Mouse (Mus musculus): ENCODE measurements around the gene Cks1b. TPM values are rescaled to one million over a fixed set of nuclear protein-coding genes. Genes with fewer than 3 reads are reported as not detected.
A peak's percentile ranks its signal among the peaks of the same experiment; 100 is the strongest.

The Cks1b gene
- polyA plus RNA-seq, 1 experiment from 2014 or later: 229 TPM

DNA sequence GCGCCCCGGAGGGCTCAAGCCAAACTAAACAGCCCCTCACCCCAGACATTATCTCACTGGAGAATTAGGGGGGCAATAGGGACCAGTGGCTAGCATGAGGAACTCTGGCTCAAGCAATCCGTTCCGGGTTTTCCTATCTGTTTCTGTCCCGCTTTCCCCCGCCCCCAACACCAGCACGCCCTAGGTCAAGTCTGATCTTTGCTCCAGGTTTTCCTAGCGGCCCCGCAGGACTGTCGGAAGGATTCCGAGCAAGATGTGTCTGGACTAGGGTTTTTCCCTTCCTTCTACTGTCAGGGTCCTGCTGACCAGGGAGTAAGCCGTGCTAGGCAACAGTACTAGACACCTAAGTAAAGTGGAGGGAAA lies 23.3 kb downstream of the Cks1b start:
- Histone ChIP-seq H3K9me3 (replicated peaks) (no peaks in the 10 kb centered on the region), H3K4me2 (peak overlapping the region; percentile 97), H3K9ac (peak overlapping the region; percentile 63), H3K4me3 (replicated peaks) (peak overlapping the region; percentile 66), H3K4me1 (replicated peaks) (peaks cover 76% of the 10 kb centered on the region), H3K27me3 (peaks cover 49% of the 10 kb centered on the region), H3K36me3 (replicated peaks) (no peaks in the 10 kb centered on the region), H3K27ac (replicated peaks) (peak overlapping the region; percentile 87)
- under 1% methylated on average over 12 of the region's 12 CpGs for WGBS (ENCODE audit: insufficient replicate concordance)
- no peak for ATAC-seq (ENCODE audit: insufficient read depth)

DNA sequence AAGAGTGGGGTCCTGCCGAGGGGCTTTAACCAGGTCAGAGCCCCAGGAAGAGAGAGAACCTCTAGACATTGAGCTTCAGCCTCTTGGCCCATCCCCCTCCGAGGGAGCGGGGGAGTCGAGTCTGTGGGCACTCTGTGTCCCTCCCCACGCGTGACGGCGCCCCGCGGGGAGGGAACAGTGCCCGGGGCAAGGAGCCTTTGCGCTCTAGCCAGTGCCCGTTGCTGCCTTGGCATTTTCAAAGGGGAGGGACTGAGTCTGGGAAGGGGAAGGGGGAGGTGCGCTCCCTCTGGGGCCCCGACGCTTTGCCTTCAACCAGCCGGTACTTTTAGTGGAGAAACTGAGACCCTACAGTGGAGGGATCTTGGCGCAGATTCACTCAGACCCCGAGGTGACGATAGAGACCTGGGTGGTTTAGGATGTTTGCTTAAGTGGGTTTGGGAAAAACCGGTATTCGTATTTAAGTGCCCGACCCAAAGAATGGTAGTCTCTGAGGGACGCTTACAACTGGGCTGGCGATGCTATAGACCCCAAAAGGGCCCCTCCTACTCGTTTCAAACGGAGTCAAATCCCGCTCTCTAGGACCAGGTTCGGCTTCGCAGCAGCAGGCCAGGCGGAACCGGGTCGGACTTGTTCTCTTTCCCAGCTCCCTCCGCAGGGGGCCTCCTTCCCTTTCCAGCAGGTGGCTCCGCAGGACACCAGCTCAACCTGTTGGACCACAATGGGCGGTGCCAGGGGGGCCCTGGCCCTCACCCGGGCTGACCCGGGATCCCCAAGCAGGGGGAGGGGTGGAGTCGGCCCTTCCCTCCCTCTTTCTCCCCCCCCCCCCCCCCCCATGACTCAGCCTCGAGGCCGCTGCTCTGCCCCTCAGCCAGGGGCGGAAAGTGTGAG lies 23.9 kb downstream of the Cks1b start, which contains the start of gene Zbtb7b:
Zbtb7b (minus strand) TSS at position 771 of the 888 bp plus-strand sequence.
- under 1% methylated on average over 40 of the region's 42 CpGs for WGBS (ENCODE audit: insufficient replicate concordance)
- no peaks in the 10 kb centered on the region for H3K9me3 ChIP-seq (replicated peaks)
- H3K36me3 ChIP-seq (replicated peaks): no peaks in the 10 kb centered on the region
- peak within 1 kb of the TSS; percentile 97 for H3K4me2 ChIP-seq
- peak within 1 kb of the TSS; percentile 66 for H3K4me3 ChIP-seq (replicated peaks)
- peaks cover 80% of the 10 kb centered on the region for H3K4me1 ChIP-seq (replicated peaks)
- peak within 1 kb of the TSS; percentile 63 for H3K9ac ChIP-seq
- peak; percentile 54 for ATAC-seq (ENCODE audit: insufficient read depth)
- peaks cover 49% of the 10 kb centered on the region for H3K27me3 ChIP-seq
- peak within 1 kb of the TSS; percentile 87 for H3K27ac ChIP-seq (replicated peaks)

DNA sequence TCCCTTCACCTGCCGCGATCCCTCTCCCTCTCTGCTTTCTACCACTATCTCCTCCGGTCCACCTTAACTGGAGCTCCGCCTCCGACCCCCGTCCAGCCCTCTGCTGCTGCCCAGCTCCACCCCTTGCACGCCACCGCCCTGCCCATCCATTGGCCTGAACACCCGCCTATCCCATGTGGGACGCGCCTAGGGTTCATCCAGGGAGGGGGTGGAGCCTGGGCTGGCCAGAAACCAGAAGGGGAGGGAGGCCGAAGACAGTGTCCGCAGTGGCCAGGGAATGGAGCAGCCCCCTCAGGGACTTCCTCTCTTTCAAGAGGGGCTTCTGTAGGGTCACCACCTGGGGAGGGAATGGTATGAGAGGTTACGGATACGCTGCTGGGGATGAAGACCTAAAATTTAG lies 24.6 kb downstream of the Cks1b start:
- H3K9ac ChIP-seq: peak overlapping the region; percentile 63
- no peaks in the 10 kb centered on the region for H3K9me3 ChIP-seq (replicated peaks)
- peak overlapping the region; percentile 97 for H3K4me2 ChIP-seq
- H3K27ac ChIP-seq (replicated peaks): peak overlapping the region; percentile 87
- peaks cover 82% of the 10 kb centered on the region for H3K4me1 ChIP-seq (replicated peaks)
- peak overlapping the region; percentile 66 for H3K4me3 ChIP-seq (replicated peaks)
- under 1% methylated on average over 15 of the region's 15 CpGs for WGBS (ENCODE audit: insufficient replicate concordance)
- no peaks in the 10 kb centered on the region for H3K36me3 ChIP-seq (replicated peaks)
- ATAC-seq (ENCODE audit: insufficient read depth): peak; percentile 89
- H3K27me3 ChIP-seq: peaks cover 49% of the 10 kb centered on the region

- H3K9me3 ChIP-seq (replicated peaks): no peaks in the 10 kb centered on the region
- peaks cover 49% of the 10 kb centered on the region for H3K27me3 ChIP-seq
- H3K4me1 ChIP-seq (replicated peaks): peaks cover 89% of the 10 kb centered on the region
- H3K36me3 ChIP-seq (replicated peaks): no peaks in the 10 kb centered on the region
- 1% methylated on average over 23 of the region's 24 CpGs for WGBS (ENCODE audit: insufficient replicate concordance)
- peak overlapping the region; percentile 54 for H3K9ac ChIP-seq
- peak overlapping the region; percentile 71 for H3K27ac ChIP-seq (replicated peaks)
- H3K4me3 ChIP-seq (replicated peaks): peak overlapping the region; percentile 66
- H3K4me2 ChIP-seq: peak overlapping the region; percentile 97
- no peak for ATAC-seq (ENCODE audit: insufficient read depth)
These were observed 25.3 kb downstream of the Cks1b start for GRCm38 (mm10) chr3:89392871-89393311.

DNA sequence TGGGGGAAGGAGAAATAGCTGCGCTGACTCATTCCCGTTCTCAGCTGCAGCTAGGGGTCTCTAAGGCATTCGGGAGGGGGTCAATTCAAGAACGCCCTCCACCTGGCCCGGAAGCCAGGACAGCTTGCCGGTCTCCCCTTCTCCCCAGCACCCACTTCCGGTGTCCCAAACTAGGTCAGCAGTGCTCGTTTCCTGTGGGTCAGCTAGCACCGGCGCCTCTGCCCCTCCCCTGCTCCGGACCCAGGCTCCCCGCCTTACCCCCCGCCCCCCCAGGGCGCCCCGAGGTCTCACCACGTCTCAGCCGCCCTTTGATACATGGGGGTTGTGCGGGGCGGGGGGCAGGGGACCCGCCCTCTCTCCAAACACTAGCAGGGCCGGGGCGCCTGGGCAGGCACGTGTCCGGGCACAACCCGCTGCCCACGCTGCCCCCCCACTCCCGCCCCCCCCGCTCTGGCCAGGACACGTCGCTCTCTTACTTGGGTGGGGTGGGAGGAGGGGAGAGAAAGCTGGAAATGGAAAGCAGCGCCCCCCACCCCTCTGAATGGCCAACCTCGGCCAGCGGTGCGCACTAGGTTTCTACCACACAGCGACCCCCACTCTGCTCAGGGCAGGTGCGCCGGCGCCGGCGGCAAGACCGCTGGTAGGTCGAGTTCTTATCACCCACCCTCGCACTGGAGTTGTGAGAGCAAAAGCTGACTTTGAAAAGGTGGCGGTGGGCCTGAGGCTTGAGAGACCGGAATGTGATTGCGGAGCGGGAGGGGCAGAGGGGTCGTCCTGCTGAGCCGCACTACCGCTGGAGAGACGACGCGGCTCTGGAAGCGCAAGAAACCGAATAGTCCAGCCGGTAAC lies 26.3 kb downstream of the Cks1b start:
- Histone ChIP-seq H3K27me3 (peaks cover 49% of the 10 kb centered on the region), H3K9ac (peak overlapping the region; percentile 54), H3K9me3 (replicated peaks) (no peaks in the 10 kb centered on the region), H3K4me3 (replicated peaks) (peak overlapping the region; percentile 66), H3K4me2 (peak overlapping the region; percentile 97), H3K36me3 (replicated peaks) (no peaks in the 10 kb centered on the region), H3K27ac (replicated peaks) (peak overlapping the region; percentile 71), H3K4me1 (replicated peaks) (peaks cover 97% of the 10 kb centered on the region)
- 0 out of 2 replicates have a peak, but pooled peaks have one; percentile 3 for ATAC-seq (ENCODE audit: insufficient read depth)
- 1% methylated on average over 56 of the region's 56 CpGs for whole genome bisulfite sequencing (ENCODE audit: insufficient replicate concordance)

DNA sequence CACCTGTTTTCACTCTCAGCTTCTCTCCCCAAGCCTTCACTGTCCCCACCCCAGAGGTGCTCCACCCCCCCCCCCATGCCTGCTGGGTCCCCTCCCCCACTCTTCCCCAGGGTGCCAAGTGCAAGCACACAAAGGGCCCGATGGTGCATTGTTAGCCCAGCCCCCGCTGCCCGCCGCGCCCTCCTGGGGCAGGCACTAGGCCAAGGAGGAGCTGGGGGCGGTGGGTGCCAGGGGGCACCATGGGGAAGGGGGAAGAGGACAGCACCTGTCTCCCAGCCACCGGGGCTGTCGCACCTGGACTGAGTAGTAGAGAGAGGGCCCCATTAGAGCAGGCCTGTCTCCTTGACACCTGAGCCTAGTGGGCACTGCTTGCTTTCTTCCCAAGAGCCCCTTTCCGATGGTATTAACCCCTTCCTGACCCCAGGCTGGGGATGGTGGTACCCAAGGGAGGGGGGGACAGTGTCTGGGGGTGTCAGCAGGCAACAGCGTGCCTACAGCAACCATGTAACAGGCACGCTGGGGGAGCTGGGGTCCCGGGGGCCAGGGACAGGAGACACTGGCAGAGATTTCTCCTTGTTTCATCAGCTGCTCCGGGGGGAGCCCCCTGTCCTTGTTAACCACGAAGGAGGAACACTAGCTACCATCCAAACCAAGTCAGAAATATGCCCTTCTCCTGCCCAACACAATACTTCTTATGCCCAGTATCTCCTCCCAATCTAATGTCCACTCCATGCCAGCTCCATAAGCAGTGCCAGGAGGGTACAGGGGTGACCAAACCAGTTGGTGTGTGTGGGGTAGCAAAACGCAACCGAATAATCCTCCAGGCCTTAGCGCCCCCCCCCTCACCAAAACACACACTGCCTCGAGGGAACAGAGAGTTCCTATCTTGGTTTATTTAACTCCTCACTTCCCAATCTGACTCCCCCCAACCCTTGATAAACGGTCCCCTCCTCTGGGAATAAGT lies 27.2 kb downstream of the Cks1b start:
- peaks cover 92% of the 10 kb centered on the region for H3K4me1 ChIP-seq (replicated peaks)
- peak overlapping the region; percentile 66 for H3K4me3 ChIP-seq (replicated peaks)
- ATAC-seq (ENCODE audit: insufficient read depth): no peak
- no peaks in the 10 kb centered on the region for H3K36me3 ChIP-seq (replicated peaks)
- H3K4me2 ChIP-seq: peak overlapping the region; percentile 97
- H3K9ac ChIP-seq: no peak overlapping the region; the same call in 1 of the 2 replicates
- no peaks in the 10 kb centered on the region for H3K9me3 ChIP-seq (replicated peaks)
- WGBS (ENCODE audit: insufficient replicate concordance): 23% methylated on average over 19 of the region's 19 CpGs
- peaks cover 45% of the 10 kb centered on the region for H3K27me3 ChIP-seq
- peak overlapping the region; percentile 71 for H3K27ac ChIP-seq (replicated peaks)

- H3K9ac ChIP-seq: no peak overlapping the region
- H3K27ac ChIP-seq (replicated peaks): peak overlapping the region; percentile 48
- H3K27me3 ChIP-seq: peaks cover 37% of the 10 kb centered on the region
- peak overlapping the region; percentile 97 for H3K4me2 ChIP-seq
- 41% methylated on average over 5 of the region's 5 CpGs for WGBS (ENCODE audit: insufficient replicate concordance)
- H3K4me3 ChIP-seq (replicated peaks): peak overlapping the region; percentile 66; the same call in 1 of the 2 replicates
- no peaks in the 10 kb centered on the region for H3K36me3 ChIP-seq (replicated peaks)
- H3K4me1 ChIP-seq (replicated peaks): peaks cover 83% of the 10 kb centered on the region
- no peak for ATAC-seq (ENCODE audit: insufficient read depth)
- H3K9me3 ChIP-seq (replicated peaks): no peaks in the 10 kb centered on the region
These were observed 28.1 kb downstream of the Cks1b start for GRCm38 (mm10) chr3:89390111-89390515.

- H3K27ac ChIP-seq (replicated peaks): peak overlapping the region; percentile 68
- no peaks in the 10 kb centered on the region for H3K9me3 ChIP-seq (replicated peaks)
- no peak overlapping the region for H3K9ac ChIP-seq
- no peak for ATAC-seq (ENCODE audit: insufficient read depth)
- H3K4me1 ChIP-seq (replicated peaks): peaks cover 79% of the 10 kb centered on the region
- peak overlapping the region; percentile 97 for H3K4me2 ChIP-seq
- H3K4me3 ChIP-seq (replicated peaks): no peak overlapping the region
- peaks cover 30% of the 10 kb centered on the region for H3K27me3 ChIP-seq
- 24% methylated on average over 5 of the region's 6 CpGs for WGBS (ENCODE audit: insufficient replicate concordance)
- no peaks in the 10 kb centered on the region for H3K36me3 ChIP-seq (replicated peaks)
These were observed 29.1 kb downstream of the Cks1b start for GRCm38 (mm10) chr3:89388901-89389740.

- Histone ChIP-seq H3K36me3 (replicated peaks) (no peaks in the 10 kb centered on the region), H3K27me3 (peaks cover 29% of the 10 kb centered on the region), H3K4me1 (replicated peaks) (peaks cover 72% of the 10 kb centered on the region), H3K9ac (no peak overlapping the region), H3K9me3 (replicated peaks) (no peaks in the 10 kb centered on the region), H3K4me3 (replicated peaks) (peak overlapping the region; percentile 14; the same call in 1 of the 2 replicates), H3K27ac (replicated peaks) (peak overlapping the region; percentile 68), H3K4me2 (peak overlapping the region; percentile 41)
- no peak for ATAC-seq (ENCODE audit: insufficient read depth)
- WGBS (ENCODE audit: insufficient replicate concordance): 40% methylated on average over 10 of the region's 11 CpGs
These were observed 29.9 kb downstream of the Cks1b start for GRCm38 (mm10) chr3:89388134-89388881.
